ENCODE assay signal across 11 mouse cellular contexts in the genomic region with DNA sequence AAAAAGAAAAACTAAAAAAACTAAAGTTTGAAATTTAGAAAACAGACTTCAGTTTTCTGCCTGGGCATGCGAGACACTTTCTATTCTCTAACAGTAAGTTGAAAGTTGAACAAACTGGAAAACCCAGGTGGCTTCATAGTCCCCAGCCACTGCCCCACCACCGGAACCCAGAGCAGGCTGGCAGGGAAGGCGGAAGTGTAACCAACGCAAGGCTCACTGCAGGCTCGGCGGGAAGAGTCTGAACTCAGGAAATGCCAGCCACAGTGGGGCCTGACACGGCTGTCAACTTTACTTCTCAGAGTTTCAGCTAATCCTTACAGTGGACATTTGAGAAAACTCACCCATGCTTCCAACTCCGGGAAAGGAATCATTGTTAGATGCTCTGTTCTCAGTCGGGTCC.
DNase-seq lines count a peak whose midpoint lies in the region; ATAC-seq lines count a peak whose summit lies in the region.
"Had no signal": no experiment of that assay in that cellular context is flagged by ENCODE, and none has a peak within 500 bp of the region (broad histone marks: within the 10 kb centered on the region; RNA-seq: fewer than 3 reads in every experiment).

No protein-coding gene starts in this region.

- DNase-seq in B cell, adult 2 months = peak; percentile 53 to 65
- DNase-seq in CD8-positive naive resting alpha-beta T cell, adult 2 months (ENCODE audit: low read depth in 2 of 2, low spot score in 2 of 2) = peak; percentile 14
- DNase-seq in spleen, postnatal 4 days (ENCODE audit: low spot score in 2 of 2) = peak; percentile 47 to 70
- DNase-seq in testis, postnatal 14 days (ENCODE audit: low spot score) = no peak
- DNase-seq in layer of hippocampus, adult 8-10 months (ENCODE audit: low spot score in 2 of 2) = no peak
- DNase-seq in cerebellum, postnatal 4 days (ENCODE audit: low spot score in 2 of 2) = no peak
- no peak for DNase-seq in ovary, postnatal 10 days (ENCODE audit: low spot score)
- DNase-seq: kidney, postnatal 10 days; liver, embryonic 13.5 days; right cerebral cortex, adult 18-20 months had no signal

- peak; percentile 71 for ATAC-seq in inflammation-experienced regulatory T-cells, adult 6 months

Comparison
In these comparisons a context has a peak if more than half of its experiments do, and no peak if none do; other contexts are left out.
1. DNase-seq: peak in B cell, adult 2 months (2 of 2), CD8-positive naive resting alpha-beta T cell, adult 2 months (2 of 2) and spleen, postnatal 4 days (2 of 2); none in testis, postnatal 14 days (single experiment), layer of hippocampus, adult 8-10 months (0 of 2), cerebellum, postnatal 4 days (0 of 2) and ovary, postnatal 10 days (single experiment).